Mouse (Mus musculus) heart, embryonic 14.5 days (tissue): Measurements from ENCODE around the gene Gm17409. TPM values are rescaled to one million over a fixed set of nuclear protein-coding genes. Genes with fewer than 3 reads are reported as not detected.

Experiments
- ATAC-seq: fragments of 200-750 bp; cut with Nextera tagmentation; 2 replicates; pipeline ENCODE4 v1.8.0; 2017; ENCODE audit warnings: low read depth, moderate TSS enrichment; ENCODE audit not compliant: insufficient number of reproducible peaks, insufficient read depth, low FRiP score
- H3K27ac ChIP-seq, 2 experiments: fragments of 200-500 bp in 1 of 2; fragments of 300-500 bp in 1 of 2; sonication (generic) in 1 of 2; replicated peaks in 1 of 2; 2 replicates each; pipeline ENCODE4 v1.5.1; 2012 to 2014; ENCODE audit warnings: low read depth in 2 of 2, low read length in 2 of 2, control low read depth in 1 of 2, mild to moderate bottlenecking in 1 of 2, mixed read lengths in 1 of 2; ENCODE audit not compliant: control insufficient read depth in 1 of 2, insufficient read depth in 1 of 2
- H3K27me3 ChIP-seq: fragments of 300-500 bp; sonication (generic); 2 replicates; pipeline ENCODE4 v1.6.1; 2014; ENCODE audit warnings: mild to moderate bottlenecking, low read length, control low read depth; ENCODE audit not compliant: control insufficient read depth, insufficient read depth
- H3K36me3 ChIP-seq: fragments of 300-500 bp; sonication (generic); 2 replicates; pipeline ENCODE4 v1.6.1; 2014; ENCODE audit warnings: mild to moderate bottlenecking, control low read depth, low read length, mixed read lengths; ENCODE audit not compliant: control insufficient read depth, insufficient read depth
- H3K4me1 ChIP-seq, 2 experiments: fragments of 200-500 bp in 1 of 2; fragments of 300-500 bp in 1 of 2; sonication (generic) in 1 of 2; 2 replicates each; pipeline ENCODE4 v1.6.1; 2012 to 2014; ENCODE audit warnings: low read length in 2 of 2, control low read depth in 1 of 2, mixed read lengths in 1 of 2; ENCODE audit not compliant: control insufficient read depth in 2 of 2, insufficient read depth in 2 of 2
- H3K4me2 ChIP-seq: fragments of 300-500 bp; sonication (generic); 2 replicates; pipeline ENCODE4 v1.6.1; 2014; ENCODE audit warnings: mild to moderate bottlenecking, low read length
- H3K4me3 ChIP-seq, 2 experiments: fragments of 200-500 bp in 1 of 2; fragments of 300-500 bp in 1 of 2; sonication (generic) in 1 of 2; 2 replicates each; pipeline ENCODE4 v1.5.1; 2012 to 2014; ENCODE audit warnings: low read length in 2 of 2, mild to moderate bottlenecking in 2 of 2, control low read depth in 1 of 2, low read depth in 1 of 2, moderate library complexity in 1 of 2; ENCODE audit not compliant: control insufficient read depth in 1 of 2, insufficient read depth in 1 of 2
- H3K9ac ChIP-seq: fragments of 300-500 bp; sonication (generic); 2 replicates; pipeline ENCODE4 v1.6.1; 2014; ENCODE audit warnings: mild to moderate bottlenecking, low read length
- H3K9me3 ChIP-seq: fragments of 300-500 bp; sonication (generic); 2 replicates; pipeline ENCODE4 v1.6.1; 2016; ENCODE audit warnings: low read length, control low read depth; ENCODE audit not compliant: control insufficient read depth
- WGBS: fragments of 180-500 bp; shearing (Covaris S2); extraction: QIAGEN DNeasy Blood & Tissue Kit; methylation state at CpG from one replicate; pipeline ENCODE4 v1.1.7; 2014; 5-methylcytosine and 5-hydroxymethylcytosine counted together
- polyA plus RNA-seq: library from polyadenylated mRNA; unstranded; fragments of >200 nt; fragmentation: Nextera tagmentation; extraction: Ambion mirVana; gene quantifications from 2 replicates; pipeline ENCODE4 v1.2.1, GENCODE M21; 2014

The Gm17409 gene
- polyA plus RNA-seq, result not detected in 2 replicates

- no peak for ATAC-seq
- H3K36me3 ChIP-seq, result peaks cover 95% of the 10 kb centered on the region
- 86% methylated on average over 7 of the region's 7 CpGs for WGBS
Measured at GRCm38 (mm10) chr2:58469816-58470215, at the start of gene Gm17409. Gene Gm17409, plus strand, starts transcription at chr2:58470116.

DNA sequence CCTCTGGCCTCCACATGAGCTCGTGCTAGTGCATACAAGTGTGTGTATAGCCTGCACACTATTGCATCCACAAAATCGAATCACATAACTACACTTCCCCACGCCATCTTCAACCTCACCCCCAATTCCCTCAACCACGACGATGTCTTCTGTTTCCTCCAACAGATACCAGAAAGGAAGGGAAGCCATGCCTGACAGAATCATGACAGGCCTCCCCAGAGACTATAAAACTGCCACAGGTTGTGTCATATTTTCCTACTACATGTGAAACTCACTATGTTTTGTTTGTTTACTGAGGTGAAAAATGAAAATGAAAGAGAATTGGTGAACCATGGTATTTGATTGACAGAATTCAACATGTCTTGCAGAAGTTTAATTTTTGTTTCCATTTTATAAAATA lies 46.6 kb upstream of the Gm17409 start:
- H3K27ac ChIP-seq, result no peak overlapping the region
- H3K4me2 ChIP-seq, result no peak overlapping the region
- H3K4me1 ChIP-seq, result no peaks in the 10 kb centered on the region; a peak in 1 of 4 replicates
- no peaks in the 10 kb centered on the region for H3K9me3 ChIP-seq
- 64% methylated on average over 5 of the region's 5 CpGs for WGBS
- no peak overlapping the region for H3K9ac ChIP-seq
- H3K36me3 ChIP-seq, result 0 out of 2 replicates have a peak, but pooled peaks cover 5% of the 10 kb centered on the region
- no peaks in the 10 kb centered on the region for H3K27me3 ChIP-seq
- no peak for ATAC-seq
- no peak overlapping the region for H3K4me3 ChIP-seq

More at GRCm38 (mm10) chr2:58469816-58470215, at the start of gene Gm17409:
- Histone ChIP-seq H3K4me2 (no peak within 1 kb of the TSS), H3K9ac (no peak within 1 kb of the TSS), H3K4me1 (no peaks in the 10 kb centered on the region), H3K27me3 (no peaks in the 10 kb centered on the region), H3K9me3 (0 out of 2 replicates have a peak, but pooled peaks cover 3% of the 10 kb centered on the region), H3K4me3 (no peak within 1 kb of the TSS), H3K27ac (no peak within 1 kb of the TSS)

DNA sequence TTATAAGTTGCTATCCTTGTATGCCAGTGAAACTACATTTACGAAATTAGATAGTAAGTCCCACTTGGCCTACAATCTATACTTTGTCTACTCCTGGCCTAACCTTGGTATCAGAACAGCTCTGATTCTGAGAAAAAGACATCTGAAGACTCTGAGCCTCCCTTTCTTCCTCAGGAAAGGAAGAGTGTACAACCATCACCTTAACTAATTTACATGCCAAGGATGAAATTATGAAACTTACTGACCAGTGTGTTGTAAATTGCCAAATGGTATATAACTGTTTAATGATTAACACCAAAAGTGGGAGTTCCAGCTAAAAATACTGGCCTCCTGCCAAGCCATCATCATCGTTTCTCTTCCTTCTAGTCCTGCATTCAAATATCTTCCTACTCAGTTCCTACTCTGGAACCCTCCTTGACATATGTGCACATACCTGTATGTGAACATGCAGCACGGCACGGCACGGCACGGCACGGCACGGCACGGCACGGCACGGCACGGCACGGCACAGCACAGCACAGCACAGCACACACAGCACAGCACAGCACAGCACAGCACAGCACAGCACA lies 44.4 kb upstream of the Gm17409 start:
- Histone ChIP-seq H3K27ac (no peak overlapping the region), H3K4me1 (no peaks in the 10 kb centered on the region; a peak in 1 of 4 replicates), H3K9me3 (no peaks in the 10 kb centered on the region), H3K4me3 (no peak overlapping the region), H3K36me3 (0 out of 2 replicates have a peak, but pooled peaks cover 5% of the 10 kb centered on the region), H3K4me2 (no peak overlapping the region), H3K27me3 (no peaks in the 10 kb centered on the region), H3K9ac (no peak overlapping the region)
- ATAC-seq, result no peak
- whole genome bisulfite sequencing, result 93% methylated on average over 13 of the region's 13 CpGs

DNA sequence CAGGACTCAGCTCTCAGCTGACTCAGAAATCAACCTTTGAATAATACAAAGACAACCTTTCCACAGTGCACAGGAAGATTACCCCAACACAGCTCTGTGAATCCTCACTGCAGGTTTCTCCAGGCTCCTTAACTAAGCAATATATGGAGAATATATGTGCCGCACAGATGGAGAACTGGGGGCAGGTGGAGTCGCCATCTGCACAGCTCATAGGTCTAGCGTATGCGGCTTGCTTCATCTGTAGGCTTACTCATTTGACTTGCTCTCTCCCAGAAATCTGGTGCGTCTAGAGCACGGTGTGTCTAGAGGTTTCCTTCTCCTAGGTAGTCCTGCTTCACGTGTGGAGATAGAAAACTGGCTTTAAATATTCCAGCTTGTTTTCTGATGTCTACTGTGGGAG lies 37.7 kb upstream of the Gm17409 start:
- WGBS, result 94% methylated on average over 7 of the region's 7 CpGs
- Histone ChIP-seq H3K4me1 (no peaks in the 10 kb centered on the region), H3K9me3 (no peaks in the 10 kb centered on the region), H3K9ac (no peak overlapping the region), H3K27me3 (no peaks in the 10 kb centered on the region), H3K36me3 (peaks cover 10% of the 10 kb centered on the region; the same call in 1 of the 2 replicates), H3K4me3 (no peak overlapping the region), H3K27ac (no peak overlapping the region), H3K4me2 (no peak overlapping the region)
- no peak for ATAC-seq

GRCm38 (mm10) chr2:58433317-58433716 lies 36.6 kb upstream of the Gm17409 start:
- no peaks in the 10 kb centered on the region for H3K27me3 ChIP-seq
- H3K4me3 ChIP-seq, result no peak overlapping the region
- H3K36me3 ChIP-seq, result peaks cover 10% of the 10 kb centered on the region; the same call in 1 of the 2 replicates
- 88% methylated on average over 2 of the region's 2 CpGs for WGBS
- H3K27ac ChIP-seq, result no peak overlapping the region
- H3K4me2 ChIP-seq, result no peak overlapping the region
- no peaks in the 10 kb centered on the region for H3K4me1 ChIP-seq
- H3K9ac ChIP-seq, result no peak overlapping the region
- no peak for ATAC-seq
- H3K9me3 ChIP-seq, result no peaks in the 10 kb centered on the region

DNA sequence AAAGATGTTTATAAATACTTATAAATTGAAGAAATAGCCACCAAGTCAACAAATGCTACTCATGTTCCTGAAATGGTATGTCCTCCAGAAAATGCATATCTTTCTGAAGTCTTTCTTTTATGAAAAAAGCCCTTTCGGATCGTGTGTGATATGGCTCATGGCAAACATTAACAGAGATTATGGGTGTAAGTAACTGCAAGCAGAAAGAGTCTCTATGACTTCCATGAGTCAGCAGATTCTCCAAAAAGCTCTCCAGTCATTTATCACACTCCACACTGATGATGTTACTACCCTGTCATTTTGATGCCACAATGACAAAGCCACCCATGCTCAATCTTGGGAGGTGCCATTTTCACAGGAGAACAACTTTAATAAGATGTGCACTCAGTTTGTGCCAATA lies 35.5 kb upstream of the Gm17409 start:
- H3K27me3 ChIP-seq, result no peaks in the 10 kb centered on the region
- no peak overlapping the region for H3K4me3 ChIP-seq
- no peaks in the 10 kb centered on the region for H3K4me1 ChIP-seq
- ATAC-seq, result no peak
- no peak overlapping the region for H3K9ac ChIP-seq
- 87% methylated on average over 2 of the region's 2 CpGs for WGBS
- peaks cover 20% of the 10 kb centered on the region; the same call in 1 of the 2 replicates for H3K36me3 ChIP-seq
- H3K9me3 ChIP-seq, result no peaks in the 10 kb centered on the region
- no peak overlapping the region for H3K4me2 ChIP-seq
- no peak overlapping the region for H3K27ac ChIP-seq

DNA sequence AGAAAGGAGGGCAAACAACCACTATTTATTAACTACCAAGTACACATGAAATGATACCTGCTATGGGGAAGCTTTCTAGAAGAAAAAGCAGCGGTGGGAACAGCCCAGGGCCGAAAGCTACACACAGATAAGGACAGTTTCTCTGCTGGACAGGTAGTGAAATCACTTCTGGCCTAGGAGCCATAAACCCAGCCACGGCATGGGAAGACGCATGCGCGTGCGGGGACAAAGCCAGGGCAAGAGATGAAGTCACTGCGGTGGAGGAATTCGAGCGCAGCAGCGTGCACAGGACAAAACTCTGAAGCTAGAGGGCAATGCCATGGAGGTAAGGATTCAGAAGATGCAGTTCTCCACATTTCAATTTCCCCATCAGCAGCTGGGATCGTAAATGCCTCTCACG lies 34.4 kb upstream of the Gm17409 start:
- 89% methylated on average over 13 of the region's 13 CpGs for WGBS
- H3K9ac ChIP-seq, result no peak overlapping the region
- H3K36me3 ChIP-seq, result peaks cover 24% of the 10 kb centered on the region; the same call in 1 of the 2 replicates
- H3K4me1 ChIP-seq, result no peaks in the 10 kb centered on the region
- no peak overlapping the region for H3K27ac ChIP-seq
- no peak overlapping the region for H3K4me3 ChIP-seq
- H3K9me3 ChIP-seq, result no peaks in the 10 kb centered on the region
- ATAC-seq, result no peak
- no peak overlapping the region for H3K4me2 ChIP-seq
- no peaks in the 10 kb centered on the region for H3K27me3 ChIP-seq

GRCm38 (mm10) chr2:58436911-58437310 lies 33.0 kb upstream of the Gm17409 start:
- H3K9me3 ChIP-seq, result no peaks in the 10 kb centered on the region
- 86% methylated on average over 3 of the region's 3 CpGs for WGBS
- H3K9ac ChIP-seq, result no peak overlapping the region

More at GRCm38 (mm10) chr2:58436911-58437310, 33.0 kb upstream of the Gm17409 start:
- no peak for ATAC-seq
- Histone ChIP-seq H3K4me2 (no peak overlapping the region), H3K27ac (no peak overlapping the region), H3K36me3 (peaks cover 31% of the 10 kb centered on the region; the same call in 1 of the 2 replicates), H3K4me3 (no peak overlapping the region), H3K4me1 (no peaks in the 10 kb centered on the region), H3K27me3 (no peaks in the 10 kb centered on the region)
